Mouse (Mus musculus): ENCODE measurements around the gene Pgm3.
"Not testable (repeated sequence)": the region's sequence is repeated elsewhere in the genome, so short reads cannot be mapped to it uniquely, and the experiment has no call there.

Gene Pgm3

DNA sequence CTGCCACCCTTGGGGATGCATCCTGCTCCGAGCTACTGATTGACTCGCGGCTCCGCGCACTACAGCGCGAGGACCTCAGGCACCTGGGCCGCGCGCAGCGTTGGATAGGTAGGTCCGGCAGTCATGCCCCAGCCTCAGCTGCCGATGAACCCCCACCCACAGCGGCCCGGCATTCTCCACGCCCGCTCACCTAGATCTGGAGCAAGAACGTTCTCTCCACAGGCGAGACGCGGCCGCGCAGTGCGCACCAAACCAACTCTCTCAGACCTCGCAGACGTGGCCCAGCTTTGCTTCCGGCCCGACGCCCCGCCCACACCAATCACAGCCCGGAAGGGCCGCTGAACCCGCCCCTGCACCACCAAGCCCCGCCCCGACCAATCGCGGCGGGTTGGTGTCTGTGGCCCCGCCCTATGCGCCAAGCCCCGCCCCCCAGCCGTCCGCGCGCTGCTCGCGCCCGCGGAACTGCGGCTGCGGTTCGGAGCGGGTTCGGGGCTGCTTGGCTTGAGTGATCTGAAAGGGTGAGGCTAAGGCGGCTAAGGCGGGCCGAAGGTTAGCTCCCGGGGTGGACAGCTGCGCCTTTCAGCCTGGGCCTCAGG is at the start of gene Pgm3, which contains the start of gene Rwdd2a:
Pgm3 (minus strand) TSS at position 303 of the 596 bp plus-strand sequence.
Rwdd2a (plus strand) TSS at position 452 of the 596 bp plus-strand sequence.
- DNase-seq (ENCODE audit: low spot score in 2 of 2) = peak; percentile 93 to 95

DNA sequence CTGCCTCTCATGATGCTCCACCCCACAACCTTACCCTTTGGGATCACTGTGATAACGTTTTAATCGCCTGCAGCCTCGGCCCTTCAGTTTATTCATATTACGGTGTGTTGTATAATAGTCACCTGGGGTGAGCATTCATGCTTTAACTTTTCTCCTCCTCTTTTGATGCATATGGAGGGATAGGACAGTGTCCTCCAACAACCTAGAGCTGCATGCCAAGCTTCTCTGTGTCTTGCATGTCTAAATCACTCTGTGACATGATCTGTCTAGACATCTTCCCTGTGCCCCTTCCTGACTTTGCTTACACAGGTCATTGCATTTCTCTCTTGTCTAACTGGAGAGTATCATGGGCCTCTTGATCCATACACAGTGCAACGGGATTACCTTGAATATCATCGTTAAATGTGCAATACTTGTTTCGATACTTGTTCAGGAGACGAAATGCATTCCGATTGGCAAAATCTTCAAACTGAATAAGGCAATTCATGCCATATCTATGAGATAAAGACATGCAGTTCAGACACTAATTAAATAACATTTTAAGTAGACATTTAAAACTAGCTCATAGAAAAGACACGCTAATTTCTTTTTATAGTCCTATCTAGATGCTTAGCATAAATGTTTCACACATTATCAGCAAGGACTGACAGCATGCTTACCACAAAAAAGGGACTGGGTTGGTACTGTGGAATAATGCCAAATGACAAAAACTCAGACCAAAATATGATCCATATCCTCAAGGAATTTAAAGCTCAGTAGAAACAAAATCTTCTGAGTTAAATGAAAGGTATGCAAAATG is 47.9 kb upstream of the Pgm3 start:
- no peak for DNase-seq (ENCODE audit: low spot score in 2 of 2)

DNA sequence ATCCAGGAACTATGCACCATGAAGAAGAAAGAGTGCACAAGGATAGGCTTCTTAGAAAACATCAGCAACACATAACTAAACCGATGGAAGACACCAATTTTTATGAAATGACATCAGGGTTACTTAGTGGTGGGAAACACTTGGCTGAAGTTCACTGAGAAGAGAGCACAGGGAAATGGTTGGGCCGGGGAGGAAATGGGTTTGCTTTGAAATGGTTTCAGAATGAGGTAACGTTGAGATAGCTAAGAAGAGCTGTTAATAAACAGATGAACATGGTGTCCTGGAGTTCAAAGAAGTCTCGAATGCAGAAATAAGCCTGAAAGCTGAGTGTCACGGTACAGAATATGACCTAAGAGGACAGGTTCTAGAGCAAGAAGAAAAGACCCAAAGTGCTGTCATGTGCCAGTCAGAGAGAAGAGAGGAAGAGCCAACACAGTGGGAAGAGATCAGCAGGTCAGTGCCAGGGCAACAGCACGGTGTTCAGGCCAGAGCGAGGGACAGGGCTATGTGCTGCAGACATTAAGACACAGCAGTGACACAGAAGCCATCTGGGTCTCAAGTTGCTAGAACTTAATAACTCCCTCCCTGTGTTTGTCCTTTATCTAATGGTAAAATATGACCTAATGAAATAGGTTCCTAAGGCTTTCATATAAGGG is 46.3 kb upstream of the Pgm3 start:
- peak in 1 of 2 experiments; percentile 7 for DNase-seq (ENCODE audit: low spot score in 2 of 2)

DNA sequence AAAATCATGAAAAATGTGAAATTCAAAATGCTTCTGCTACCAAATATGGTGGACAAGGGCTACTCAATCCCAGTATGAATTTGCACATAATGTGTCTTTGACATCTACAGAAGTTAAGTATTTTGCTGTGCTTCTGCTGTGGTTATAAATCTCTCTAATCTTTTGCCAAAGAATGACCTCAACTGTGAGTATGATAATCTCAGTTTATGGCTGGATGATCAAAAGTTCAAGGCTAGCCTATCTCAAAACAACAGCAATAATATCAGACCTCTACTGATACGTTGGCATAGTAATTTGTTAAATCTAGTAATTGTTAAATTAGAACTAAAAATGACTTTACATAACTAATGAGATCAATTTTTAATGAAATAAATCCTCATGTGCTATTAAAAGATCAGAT is 44.1 kb upstream of the Pgm3 start:
- no peak for DNase-seq (ENCODE audit: low spot score in 2 of 2)

DNA sequence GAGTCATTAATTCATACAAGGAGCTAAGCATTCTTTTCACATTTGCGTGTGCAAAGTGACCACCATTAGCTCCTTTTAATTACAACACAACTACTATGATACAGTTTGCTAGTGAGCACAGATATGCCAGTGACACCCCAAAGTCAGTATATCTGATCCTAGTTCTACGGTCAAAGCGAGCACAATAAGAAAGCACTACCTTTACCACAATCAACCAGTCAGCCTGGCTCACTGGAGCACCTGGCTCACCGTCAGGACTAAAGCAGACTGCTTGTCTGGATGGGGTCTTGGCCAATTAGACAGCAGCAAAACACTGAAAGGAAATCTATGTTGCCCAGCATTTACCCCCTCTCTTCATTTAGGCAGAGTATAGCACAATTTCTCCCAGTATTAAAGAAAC is 40.4 kb upstream of the Pgm3 start:
- DNase-seq (ENCODE audit: low spot score in 2 of 2) = no peak

DNA sequence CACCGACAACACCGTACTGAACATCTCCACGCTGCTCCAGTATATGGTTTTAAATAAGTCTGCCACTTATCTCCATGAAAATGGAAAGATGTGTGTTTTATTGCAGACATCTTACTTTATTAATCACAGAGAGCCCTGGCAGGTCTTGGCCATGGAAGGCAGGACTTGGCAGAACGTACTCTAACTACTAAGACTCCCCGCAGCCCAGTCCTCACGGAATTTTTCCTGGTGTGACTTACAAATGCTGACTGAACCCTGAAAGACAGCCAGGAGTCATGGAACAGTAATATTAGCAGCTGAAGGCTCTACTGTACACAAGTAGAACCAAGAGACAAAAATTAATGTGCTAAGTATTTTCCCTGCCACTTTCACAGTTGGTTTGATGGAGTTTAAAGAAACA is 34.1 kb upstream of the Pgm3 start:
- DNase-seq (ENCODE audit: low spot score in 2 of 2) = no peak

DNA sequence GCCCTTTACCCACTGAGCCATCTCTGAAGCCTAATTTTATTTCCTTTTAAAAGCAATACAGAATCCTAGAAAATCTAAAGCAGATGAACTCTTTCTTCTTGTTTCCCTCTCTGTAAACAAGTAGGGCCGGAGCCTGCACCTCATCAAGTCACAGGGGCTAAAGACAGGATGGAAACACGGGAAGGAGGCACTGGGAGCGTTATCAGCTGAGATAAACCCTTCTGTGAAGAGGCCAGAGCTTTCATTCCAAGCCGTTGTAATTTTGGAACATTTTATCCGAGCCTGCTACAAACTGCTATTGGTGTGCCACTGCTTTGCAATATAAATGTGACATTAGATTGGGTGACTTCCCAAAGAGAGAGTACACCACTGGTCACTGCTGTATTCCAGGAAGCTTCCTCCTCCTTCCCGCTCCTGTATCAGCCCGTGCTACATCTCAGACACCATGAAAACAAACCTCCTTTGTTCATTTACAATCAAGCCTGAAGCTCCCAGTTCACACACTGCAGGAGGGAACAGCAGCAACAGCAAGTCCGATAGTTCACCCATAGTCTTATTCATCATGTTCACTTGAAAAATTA is 28.2 kb upstream of the Pgm3 start:
- DNase-seq (ENCODE audit: low spot score in 2 of 2) = no peak

DNA sequence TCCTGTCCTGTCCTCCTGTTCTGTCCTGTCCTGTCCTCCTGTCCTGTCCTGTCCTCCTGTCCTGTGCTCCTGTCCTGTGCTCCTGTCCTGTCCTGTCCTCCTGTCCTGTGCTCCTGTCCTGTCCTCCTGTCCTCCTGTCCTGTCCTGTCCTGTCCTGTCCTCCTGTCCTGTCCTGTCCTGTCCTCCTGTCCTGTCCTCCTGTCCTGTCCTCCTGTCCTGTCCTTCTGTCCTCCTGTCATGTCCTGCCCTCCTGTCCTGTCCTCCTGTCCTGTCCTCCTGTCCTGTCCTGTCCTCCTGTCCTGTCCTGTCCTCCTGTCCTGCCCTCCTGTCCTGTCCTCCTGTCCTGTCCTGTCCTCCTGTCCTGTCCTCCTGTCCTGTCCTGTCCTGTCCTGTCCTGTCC is 25.3 kb upstream of the Pgm3 start:
- DNase-seq (ENCODE audit: low spot score in 2 of 2) = not testable (repeated sequence)

DNA sequence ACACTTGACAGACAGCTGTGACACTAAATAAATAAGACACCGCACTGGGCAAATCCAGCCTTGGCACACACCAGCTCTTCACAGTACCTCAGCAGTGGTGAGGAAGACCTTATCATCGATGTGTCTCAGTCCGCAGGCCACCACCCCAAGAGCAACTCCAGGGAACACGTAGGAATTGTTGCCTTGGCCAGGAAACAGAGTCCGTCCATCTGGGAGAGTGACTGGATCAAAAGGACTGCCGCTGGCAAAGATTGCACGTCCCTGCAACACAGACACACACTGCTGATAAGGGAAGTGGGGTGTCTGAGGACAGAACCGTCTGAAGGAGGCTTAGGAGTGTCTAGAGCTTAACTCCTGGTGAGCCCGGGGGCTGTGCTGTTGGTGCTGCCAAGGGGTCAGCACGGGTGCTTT is 22.7 kb upstream of the Pgm3 start:
- DNase-seq (ENCODE audit: low spot score in 2 of 2) = not testable (repeated sequence)

DNA sequence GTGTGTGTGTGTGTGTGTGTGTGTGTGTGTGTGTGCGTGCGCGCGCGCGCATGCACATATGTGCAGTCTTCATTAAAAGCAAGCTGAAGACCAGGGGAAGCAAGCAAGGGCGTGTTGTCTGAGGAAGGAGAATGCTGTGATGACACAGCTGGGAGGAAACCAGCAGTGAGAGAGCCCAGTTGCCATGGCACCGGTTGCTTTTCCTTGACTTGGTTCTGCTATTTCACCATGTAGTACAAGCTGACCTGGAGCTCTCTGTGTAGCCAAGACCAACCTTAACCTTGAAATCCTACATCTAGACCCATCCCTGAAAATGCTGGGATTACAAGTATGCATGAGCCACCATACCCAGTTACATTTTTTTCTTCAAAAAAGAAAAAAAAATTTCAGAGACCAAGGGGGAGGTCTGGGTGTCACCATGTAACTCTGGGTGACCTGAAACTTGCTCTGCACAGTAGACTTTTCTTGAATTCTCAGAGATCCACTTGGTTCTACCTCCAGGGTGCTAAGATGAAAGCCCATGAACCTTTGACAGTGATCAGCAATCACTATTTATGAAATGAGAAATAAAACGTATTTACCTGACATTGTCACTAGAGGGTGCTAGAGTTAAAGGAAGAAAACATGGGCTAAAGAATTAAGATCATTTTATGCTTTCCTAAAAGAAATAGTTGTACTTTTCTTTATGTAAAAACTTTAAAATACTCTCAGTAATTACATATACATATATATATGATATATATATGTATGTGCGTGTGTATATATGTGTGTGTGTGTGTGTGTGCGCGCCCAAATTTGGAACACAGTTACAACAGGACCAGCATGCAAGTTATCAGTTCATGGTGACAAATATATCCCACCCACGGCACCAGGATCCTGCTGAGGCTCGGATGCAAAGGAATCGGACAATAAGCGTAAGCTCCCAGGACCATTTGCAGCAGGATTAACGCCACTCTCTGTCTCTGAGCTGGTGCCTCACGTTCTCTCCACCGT is 21.3 kb upstream of the Pgm3 start:
- DNase-seq (ENCODE audit: low spot score in 2 of 2) = no peak

DNA sequence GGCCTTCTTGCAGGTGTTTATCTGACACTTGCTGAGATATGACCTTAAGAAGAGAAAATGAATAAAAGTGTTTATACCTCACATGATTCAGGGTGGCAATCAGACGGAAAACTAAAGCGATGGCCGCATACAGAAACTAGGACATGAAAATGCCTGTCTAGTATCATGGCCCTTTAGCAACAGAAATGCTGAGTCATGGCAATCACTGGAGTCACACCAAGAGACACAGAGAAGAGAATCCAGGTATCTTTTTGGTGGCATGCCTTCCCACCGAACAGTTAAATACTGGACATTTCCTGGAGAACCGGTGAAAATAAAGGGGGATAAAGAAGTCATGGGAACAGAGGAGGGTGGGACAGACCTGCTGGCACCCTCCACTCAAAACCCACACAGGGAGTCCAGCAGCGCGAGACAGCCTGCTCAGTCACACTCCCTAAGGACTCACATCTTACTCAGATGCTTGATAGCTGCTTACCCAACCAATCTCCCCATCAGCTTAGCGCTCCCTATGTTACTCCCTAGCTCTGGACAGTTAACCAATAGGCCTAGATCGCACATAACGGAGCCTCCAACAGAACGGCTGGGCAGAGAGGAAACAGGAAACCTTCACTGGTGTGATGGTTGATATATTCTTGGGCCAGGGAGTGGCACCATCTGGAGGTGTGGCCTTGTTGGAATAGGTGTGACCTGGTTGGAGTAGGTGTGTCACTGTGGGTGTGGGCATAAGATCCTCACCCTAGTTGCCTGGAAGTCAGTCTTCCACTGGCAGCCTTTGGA is 15.6 kb upstream of the Pgm3 start:
- DNase-seq (ENCODE audit: low spot score in 2 of 2) = no peak

DNA sequence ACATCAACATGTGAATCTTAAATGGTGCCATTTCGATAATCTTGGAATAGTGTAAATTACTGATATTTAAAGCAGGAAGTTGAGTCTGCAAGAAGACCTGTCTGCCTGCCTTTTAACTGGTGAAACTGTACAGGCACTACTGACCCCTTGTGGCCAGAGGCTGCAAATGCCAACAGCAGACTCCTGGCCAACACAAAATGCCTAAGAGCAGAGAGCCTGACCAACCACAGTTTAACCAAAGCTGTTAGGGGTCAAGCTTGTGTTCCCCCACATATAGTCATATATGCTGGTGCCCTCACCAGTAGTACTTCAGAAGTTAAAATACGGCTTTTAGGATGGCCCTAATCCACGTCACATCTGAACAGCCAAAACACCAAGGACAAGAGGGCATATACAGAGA is 12.1 kb upstream of the Pgm3 start:
- peak; percentile 58 to 71 for DNase-seq (ENCODE audit: low spot score in 2 of 2)

DNA sequence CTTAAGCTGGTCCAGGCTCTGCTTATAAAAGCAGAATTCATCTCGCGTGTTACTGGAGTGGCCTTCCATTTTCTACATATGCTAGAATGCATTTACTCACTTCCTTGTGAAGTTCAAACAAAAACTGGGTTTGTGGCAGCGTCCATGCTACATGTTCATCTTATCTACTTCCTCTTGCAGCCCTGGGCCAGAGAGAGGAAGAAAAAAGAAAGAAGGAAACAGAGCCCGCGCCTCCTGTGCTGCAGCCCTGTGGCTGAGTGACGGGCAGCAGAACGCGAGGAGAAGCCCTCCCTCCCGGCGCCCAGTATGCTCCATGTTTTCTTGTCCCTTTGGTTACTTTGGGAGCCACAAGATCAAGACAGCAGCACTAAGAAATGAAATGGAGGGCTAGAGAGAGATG is 8.0 kb upstream of the Pgm3 start:
- DNase-seq (ENCODE audit: low spot score in 2 of 2) = no peak

DNA sequence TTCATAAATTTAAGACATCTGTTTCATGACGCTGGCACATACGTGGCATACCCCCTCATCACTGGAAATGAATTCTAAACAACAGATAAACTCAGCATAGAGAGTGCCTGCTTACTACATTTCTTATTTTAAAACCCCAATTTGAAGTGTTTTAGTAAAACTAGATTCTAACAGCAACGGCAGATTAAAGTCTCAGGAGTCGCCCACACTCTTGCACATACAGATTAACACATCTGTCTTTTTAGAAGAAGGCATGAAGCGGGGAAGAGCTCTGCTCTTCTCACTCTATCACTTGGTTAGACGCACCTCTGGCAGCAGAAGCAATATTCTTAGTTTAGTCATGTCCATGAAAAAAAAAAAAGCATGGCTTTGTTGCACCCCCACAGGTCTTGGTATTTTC is 3.5 kb upstream of the Pgm3 start:
- no peak for DNase-seq (ENCODE audit: low spot score in 2 of 2)

DNA sequence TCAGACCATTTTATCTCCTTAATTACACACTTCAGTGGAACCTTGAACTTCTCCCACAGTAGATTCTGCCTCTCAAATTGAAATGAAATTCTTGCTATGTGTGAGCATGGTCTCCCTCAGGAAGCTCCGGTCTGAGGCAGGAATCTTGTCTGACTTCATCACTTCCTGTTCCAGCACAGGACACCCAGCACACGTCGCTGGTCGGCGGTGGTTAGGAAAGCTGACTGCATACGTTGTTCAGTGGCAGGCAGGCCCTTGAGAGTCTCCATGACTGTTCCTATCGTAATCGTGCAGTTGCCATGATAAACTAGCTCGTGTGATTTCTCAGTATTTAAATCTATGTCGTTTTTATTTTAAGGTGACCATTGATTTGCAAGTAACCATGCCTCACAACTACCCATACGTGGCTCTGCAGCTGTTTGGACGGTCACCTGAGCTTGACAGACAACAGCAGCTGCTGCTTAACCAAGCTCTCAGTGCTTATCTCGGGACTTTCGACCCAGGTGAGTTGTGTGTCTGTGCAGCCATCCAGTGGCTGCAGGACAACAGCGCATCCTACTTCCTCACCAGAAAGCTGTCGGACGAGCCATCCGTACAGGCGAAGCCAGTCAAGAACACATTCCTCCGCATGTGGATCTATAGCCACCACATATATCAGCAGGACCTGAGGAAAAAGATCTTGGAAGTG is 2.1 kb upstream of the Pgm3 start:
- no peak for DNase-seq (ENCODE audit: low spot score in 2 of 2)

DNA sequence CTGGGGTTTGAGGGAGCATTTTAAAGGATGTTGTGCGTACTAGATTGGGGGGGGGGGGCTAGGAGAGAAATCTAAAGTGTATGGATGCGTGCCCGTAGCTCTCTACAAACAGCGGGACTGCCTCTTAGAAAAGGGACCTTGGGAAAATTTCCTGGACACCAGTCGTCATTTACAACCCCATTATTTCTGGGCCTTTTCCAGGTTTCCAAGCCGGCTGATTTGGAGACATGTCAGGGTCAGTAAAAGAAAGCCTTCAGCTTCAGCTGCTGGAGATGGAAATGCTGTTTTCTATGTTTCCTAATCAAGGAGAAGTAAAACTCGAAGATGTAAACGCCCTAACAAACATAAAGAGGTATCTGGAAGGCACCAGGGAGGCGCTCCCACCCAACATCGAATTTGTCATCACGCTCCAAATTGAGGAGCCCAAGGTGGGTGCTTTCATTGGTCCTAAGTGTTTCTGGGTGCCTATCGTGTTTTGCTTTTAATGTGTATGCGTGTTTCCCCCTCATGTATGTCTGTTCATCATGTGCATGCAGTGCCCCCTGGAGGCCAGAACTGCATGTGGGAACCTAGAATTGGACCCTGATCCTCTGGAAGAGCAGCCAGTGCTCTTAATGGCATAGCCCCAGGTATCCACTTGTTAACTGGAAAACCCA is 1.1 kb upstream of the Pgm3 start:
- DNase-seq (ENCODE audit: low spot score in 2 of 2) = peak; percentile 81 to 87

DNA sequence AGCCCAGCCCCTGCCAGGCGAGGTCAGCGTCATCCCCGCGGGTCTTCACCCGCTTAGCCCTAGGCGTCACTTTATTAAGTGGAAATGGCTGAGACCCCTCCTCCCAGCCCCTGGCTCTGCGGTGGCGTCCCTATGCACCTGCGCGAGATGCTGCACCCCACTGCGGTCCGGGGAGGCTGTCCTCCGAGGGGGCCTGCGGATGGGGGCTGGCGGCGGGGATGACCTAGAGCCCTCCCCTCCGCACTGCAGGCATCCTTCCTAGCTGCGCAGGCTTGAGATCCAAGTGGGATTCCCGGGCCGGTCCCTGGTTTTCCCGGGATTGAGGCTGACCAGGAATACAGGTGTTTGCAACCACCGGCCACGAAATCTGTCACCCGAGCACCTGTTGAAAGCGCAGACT is 554 bp upstream of the Pgm3 start:
- no peak for DNase-seq (ENCODE audit: low spot score in 2 of 2)

DNA sequence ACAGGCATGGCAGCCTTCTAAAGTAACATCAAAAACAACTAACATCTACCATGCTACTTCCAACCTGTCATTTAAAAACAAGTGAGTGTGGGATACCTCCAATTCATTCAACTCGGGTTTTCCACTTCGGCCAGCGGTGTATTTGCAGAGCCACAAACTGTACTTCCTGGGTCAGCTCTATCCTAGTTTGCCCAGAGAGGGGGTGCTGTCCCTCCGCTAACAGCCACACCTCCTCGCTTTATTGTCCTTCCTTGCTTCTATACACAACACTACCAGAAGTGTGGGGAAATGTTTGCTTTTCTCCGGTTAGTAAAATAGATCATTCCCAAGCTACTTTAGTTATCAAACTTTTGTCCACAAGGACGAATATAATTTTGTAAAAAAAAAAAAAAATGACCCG is 696 bp downstream of the Pgm3 start:
- DNase-seq (ENCODE audit: low spot score in 2 of 2) = no peak

DNA sequence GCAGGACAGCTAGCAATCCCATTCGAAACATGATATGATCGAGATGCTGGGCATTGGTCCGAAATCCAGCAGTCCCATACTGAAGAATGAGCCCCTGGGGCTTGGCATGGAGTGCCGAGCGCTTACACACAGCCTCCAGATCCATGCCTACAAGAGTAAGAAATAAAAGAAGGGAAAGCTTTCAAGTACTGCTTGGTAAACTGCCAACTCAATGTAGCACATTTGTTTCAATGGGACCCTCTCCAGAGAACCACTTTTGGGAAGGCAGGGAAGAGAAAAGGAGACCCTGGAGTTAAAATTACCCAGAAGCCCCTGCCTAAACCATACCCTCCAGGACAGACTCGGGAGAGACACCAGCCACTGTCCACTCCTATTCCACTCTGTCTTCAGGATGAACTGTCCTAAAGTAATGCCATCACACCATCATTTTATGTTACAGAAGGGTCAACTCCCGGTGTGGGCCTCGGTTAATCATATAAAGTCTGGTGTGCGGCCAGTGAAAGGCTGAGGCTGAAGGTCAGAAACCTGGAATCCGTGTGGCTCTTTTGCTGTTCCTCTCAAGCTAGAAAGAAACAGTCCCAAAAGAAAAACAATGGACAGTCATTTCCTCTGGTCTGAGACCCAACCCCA is 1.3 kb downstream of the Pgm3 start:
- DNase-seq (ENCODE audit: low spot score in 2 of 2) = no peak

Data from natural killer cell, adult 2 months (primary cell).